Mouse (Mus musculus) midbrain, embryonic 11.5 days (tissue): ENCODE data around the gene Apba2. TPM values are rescaled to one million over a fixed set of nuclear protein-coding genes. Genes with fewer than 3 reads are reported as not detected.
A peak's percentile ranks its signal among the peaks of the same experiment; 100 is the strongest.

ENCODE experiments used
- ATAC-seq: fragments of 200-750 bp; cut with Nextera tagmentation; 2 replicates; pipeline ENCODE4 v1.8.0; 2017; ENCODE audit warnings: moderate TSS enrichment, moderate library complexity; ENCODE audit not compliant: low FRiP score
- DNase-seq: peaks from one replicate; pipeline ENCODE4 v3.0.0; 2015; ENCODE audit warnings: low spot score; ENCODE audit errors: missing footprints
- H3K27ac ChIP-seq: fragments of 300-500 bp; sonication (generic); 2 replicates; pipeline ENCODE4 v1.5.1; 2014; ENCODE audit warnings: low read depth, low read length
- H3K27me3 ChIP-seq: fragments of 300-500 bp; sonication (generic); 2 replicates; pipeline ENCODE4 v1.6.1; 2014; ENCODE audit warnings: mild to moderate bottlenecking, low read length, moderate library complexity, mixed read lengths; ENCODE audit not compliant: control insufficient read depth, insufficient read depth
- H3K36me3 ChIP-seq: fragments of 300-500 bp; sonication (generic); 2 replicates; pipeline ENCODE4 v1.6.1; 2014; ENCODE audit warnings: mild to moderate bottlenecking, low read length, moderate library complexity, mixed read lengths; ENCODE audit not compliant: control insufficient read depth, insufficient read depth
- H3K4me1 ChIP-seq: fragments of 300-500 bp; sonication (generic); 2 replicates; pipeline ENCODE4 v1.6.1; 2014; ENCODE audit warnings: low read length; ENCODE audit not compliant: control insufficient read depth, insufficient read depth
- H3K4me2 ChIP-seq: fragments of 300-500 bp; sonication (generic); 2 replicates; pipeline ENCODE4 v1.6.1; 2014; ENCODE audit warnings: mild to moderate bottlenecking, moderate library complexity
- H3K4me3 ChIP-seq: fragments of 300-500 bp; sonication (generic); 2 replicates; pipeline ENCODE4 v1.5.1; 2014; ENCODE audit warnings: low read depth, low read length
- H3K9ac ChIP-seq: fragments of 300-500 bp; sonication (generic); 2 replicates; pipeline ENCODE4 v1.6.1; 2014; ENCODE audit warnings: low read length
- H3K9me3 ChIP-seq: fragments of 300-500 bp; sonication (generic); 2 replicates; pipeline ENCODE4 v1.6.1; 2016; ENCODE audit warnings: low read length; ENCODE audit not compliant: control insufficient read depth
- WGBS: fragments of 180-500 bp; shearing (Covaris S2); extraction: QIAGEN DNeasy Blood & Tissue Kit; methylation state at CpG from one replicate; pipeline ENCODE4 v1.1.7; 2014; 5-methylcytosine and 5-hydroxymethylcytosine counted together
- polyA plus RNA-seq: library from polyadenylated mRNA; unstranded; fragments of >200 nt; fragmentation: Nextera tagmentation; extraction: Ambion mirVana; gene quantifications from 2 replicates; pipeline ENCODE4 v1.2.1, GENCODE M21; 2014

The Apba2 gene
- polyA plus RNA-seq, 1 experiment from 2014 or later = 82.4 TPM

- Histone ChIP-seq H3K9ac (no peak overlapping the region), H3K4me1 (peaks cover 14% of the 10 kb centered on the region), H3K4me3 (no peak overlapping the region), H3K27ac (no peak overlapping the region), H3K36me3 (no peaks in the 10 kb centered on the region), H3K9me3 (no peaks in the 10 kb centered on the region), H3K4me2 (peak overlapping the region; percentile 85), H3K27me3 (peaks cover 7% of the 10 kb centered on the region)
- DNase-seq (peak; percentile 54), ATAC-seq (no peak)
- WGBS = 72% methylated on average over 6 of the region's 6 CpGs
Measured at GRCm38 (mm10) chr7:64503641-64504040, 2.1 kb downstream of the Apba2 start.

- H3K4me2 ChIP-seq = 0 out of 2 replicates have a peak overlapping the region, but pooled peaks have one; percentile 24
Measured at GRCm38 (mm10) chr7:64504691-64505231, 3.3 kb downstream of the Apba2 start.

GRCm38 (mm10) chr7:64505571-64505970, 4.1 kb downstream of the Apba2 start:
- peak; percentile 35 for DNase-seq

More at GRCm38 (mm10) chr7:64504691-64505231, 3.3 kb downstream of the Apba2 start:
- Histone ChIP-seq H3K36me3 (no peaks in the 10 kb centered on the region), H3K9me3 (no peaks in the 10 kb centered on the region), H3K27me3 (peaks cover 7% of the 10 kb centered on the region), H3K4me1 (peaks cover 14% of the 10 kb centered on the region), H3K4me3 (no peak overlapping the region), H3K9ac (no peak overlapping the region), H3K27ac (no peak overlapping the region)
- 27% methylated on average over 8 of the region's 8 CpGs for WGBS
- DNase-seq = peak; percentile 87
- ATAC-seq = no peak

DNA sequence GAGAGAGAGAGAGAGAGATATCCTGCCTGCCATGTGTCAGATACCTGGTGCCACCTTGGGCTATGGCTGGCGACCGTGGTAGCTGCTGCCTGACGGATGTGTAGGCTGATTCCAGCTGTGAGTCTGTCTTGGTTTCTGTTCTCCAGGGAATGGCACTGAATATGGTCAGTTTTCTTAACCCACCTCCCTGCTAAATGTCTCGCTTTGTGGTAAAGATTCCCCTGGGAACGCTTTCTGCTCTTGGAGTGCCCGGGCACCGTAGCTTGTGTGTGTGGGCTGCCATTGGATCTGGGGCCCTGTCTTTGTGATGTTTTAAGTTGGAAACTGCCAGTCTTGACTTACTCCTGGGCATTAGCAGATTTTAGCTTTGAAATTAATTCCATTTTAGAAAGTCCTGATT, 7.3 kb downstream of the Apba2 start:
- Histone ChIP-seq H3K4me1 (peaks cover 7% of the 10 kb centered on the region; the same call in 1 of the 2 replicates), H3K9me3 (no peaks in the 10 kb centered on the region), H3K27me3 (no peaks in the 10 kb centered on the region), H3K27ac (no peak overlapping the region), H3K9ac (no peak overlapping the region), H3K4me2 (no peak overlapping the region), H3K36me3 (no peaks in the 10 kb centered on the region), H3K4me3 (no peak overlapping the region)
- DNase-seq (peak; percentile 77), ATAC-seq (no peak)
- 88% methylated on average over 7 of the region's 7 CpGs for WGBS

More at GRCm38 (mm10) chr7:64505571-64505970, 4.1 kb downstream of the Apba2 start:
- Histone ChIP-seq H3K4me1 (peaks cover 14% of the 10 kb centered on the region), H3K27me3 (peaks cover 5% of the 10 kb centered on the region), H3K27ac (no peak overlapping the region), H3K4me2 (no peak overlapping the region), H3K36me3 (no peaks in the 10 kb centered on the region), H3K9me3 (no peaks in the 10 kb centered on the region), H3K9ac (no peak overlapping the region), H3K4me3 (no peak overlapping the region)
- ATAC-seq = no peak
- WGBS = 87% methylated on average over 3 of the region's 3 CpGs

GRCm38 (mm10) chr7:64509911-64510310, 8.4 kb downstream of the Apba2 start:
- ATAC-seq (no peak), DNase-seq (peak; percentile 8)
- Histone ChIP-seq H3K4me2 (no peak overlapping the region), H3K4me3 (no peak overlapping the region), H3K4me1 (0 out of 2 replicates have a peak, but pooled peaks cover 2% of the 10 kb centered on the region), H3K27me3 (no peaks in the 10 kb centered on the region), H3K36me3 (no peaks in the 10 kb centered on the region), H3K9ac (no peak overlapping the region), H3K9me3 (no peaks in the 10 kb centered on the region), H3K27ac (no peak overlapping the region)
- WGBS = 67% methylated on average over 2 of the region's 2 CpGs

DNA sequence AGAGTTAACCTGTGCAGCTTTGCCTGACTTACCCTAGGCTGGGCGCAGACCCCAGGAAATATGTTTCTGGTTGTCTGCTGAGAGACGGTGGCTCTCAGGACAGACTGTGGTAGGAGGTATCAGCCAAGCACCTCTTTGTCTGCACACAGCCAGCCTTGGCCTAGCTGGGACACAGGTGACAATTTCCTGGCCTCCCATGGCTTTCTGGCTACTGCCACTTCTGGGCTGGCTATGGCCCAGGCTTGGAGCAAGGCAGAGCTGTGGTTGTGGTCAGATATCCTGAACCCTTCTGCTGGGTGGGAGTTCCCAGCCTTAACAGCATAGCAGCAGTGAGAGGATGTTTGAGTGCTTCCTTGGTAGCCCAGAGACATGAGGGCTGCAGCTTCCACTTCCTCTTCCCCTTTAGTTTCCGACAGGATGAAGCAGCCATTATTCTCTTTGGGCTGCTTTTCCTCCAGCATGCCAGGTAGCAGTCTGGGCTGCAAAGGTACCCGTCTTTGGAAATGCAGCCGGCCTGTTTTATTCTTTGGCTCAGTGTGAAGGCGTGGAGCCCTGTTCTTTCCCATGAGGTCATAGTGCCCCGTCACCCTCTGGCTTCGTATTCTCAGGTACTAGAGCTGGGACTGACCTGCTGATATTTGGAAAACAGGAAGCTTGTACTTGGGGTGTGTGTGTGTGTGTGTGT, 9.2 kb downstream of the Apba2 start:
- Histone ChIP-seq H3K9ac (no peak overlapping the region), H3K4me1 (no peaks in the 10 kb centered on the region), H3K27me3 (no peaks in the 10 kb centered on the region), H3K36me3 (no peaks in the 10 kb centered on the region), H3K4me2 (no peak overlapping the region), H3K9me3 (no peaks in the 10 kb centered on the region), H3K4me3 (no peak overlapping the region), H3K27ac (no peak overlapping the region)
- DNase-seq (no peak), ATAC-seq (no peak)
- 93% methylated on average over 8 of the region's 8 CpGs for WGBS

- no peaks in the 10 kb centered on the region for H3K4me1 ChIP-seq
- no peak for ATAC-seq
- WGBS = 92% methylated on average over 3 of the region's 3 CpGs
Measured at GRCm38 (mm10) chr7:64513621-64514020, 12.1 kb downstream of the Apba2 start.

DNA sequence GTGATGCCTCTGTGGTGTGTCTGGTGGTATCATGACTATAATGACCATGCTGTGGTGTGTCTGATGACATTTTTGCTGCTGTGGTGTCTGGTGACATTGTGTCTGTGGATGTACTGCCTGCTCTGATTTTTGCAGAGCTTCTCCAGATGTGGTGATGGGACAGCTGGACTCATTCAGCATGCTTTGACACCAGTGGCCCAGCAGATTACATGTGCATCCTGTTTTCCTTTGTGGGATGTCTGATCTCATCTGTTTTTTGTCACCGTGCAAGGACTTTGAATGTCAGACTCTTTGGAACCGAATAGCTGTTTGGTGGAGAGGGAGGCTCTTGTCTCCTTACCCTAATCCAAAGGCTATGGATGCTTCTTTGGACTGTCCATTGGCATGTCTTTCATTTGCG, 13.8 kb downstream of the Apba2 start:
- WGBS = 93% methylated on average over 3 of the region's 3 CpGs

More at GRCm38 (mm10) chr7:64513621-64514020, 12.1 kb downstream of the Apba2 start:
- H3K4me3 ChIP-seq = no peak overlapping the region
- no peak overlapping the region for H3K9ac ChIP-seq
- H3K4me2 ChIP-seq = no peak overlapping the region
- H3K27ac ChIP-seq = no peak overlapping the region
- H3K27me3 ChIP-seq = no peaks in the 10 kb centered on the region
- no peaks in the 10 kb centered on the region for H3K9me3 ChIP-seq
- peak; percentile 26 for DNase-seq
- no peaks in the 10 kb centered on the region for H3K36me3 ChIP-seq

GRCm38 (mm10) chr7:64515891-64516290, 14.4 kb downstream of the Apba2 start:
- ATAC-seq = no peak
- no peaks in the 10 kb centered on the region for H3K4me1 ChIP-seq
- no peak overlapping the region for H3K27ac ChIP-seq
- H3K9me3 ChIP-seq = no peaks in the 10 kb centered on the region
- no peak overlapping the region for H3K4me3 ChIP-seq
- H3K36me3 ChIP-seq = no peaks in the 10 kb centered on the region
- peak; percentile 53 for DNase-seq
- H3K4me2 ChIP-seq = no peak overlapping the region
- no peaks in the 10 kb centered on the region for H3K27me3 ChIP-seq
- no peak overlapping the region for H3K9ac ChIP-seq
- WGBS = 90% methylated on average over 4 of the region's 4 CpGs

More for the DNA sequence above, 13.8 kb downstream of the Apba2 start:
- DNase-seq = peak; percentile 37
- no peaks in the 10 kb centered on the region for H3K9me3 ChIP-seq
- no peak overlapping the region for H3K4me2 ChIP-seq
- no peaks in the 10 kb centered on the region for H3K27me3 ChIP-seq
- H3K27ac ChIP-seq = no peak overlapping the region
- no peak for ATAC-seq
- H3K9ac ChIP-seq = no peak overlapping the region
- H3K4me3 ChIP-seq = no peak overlapping the region
- no peaks in the 10 kb centered on the region for H3K4me1 ChIP-seq
- H3K36me3 ChIP-seq = no peaks in the 10 kb centered on the region
